17 mouse cellular contexts compared by ENCODE assay signal in the genomic region with DNA sequence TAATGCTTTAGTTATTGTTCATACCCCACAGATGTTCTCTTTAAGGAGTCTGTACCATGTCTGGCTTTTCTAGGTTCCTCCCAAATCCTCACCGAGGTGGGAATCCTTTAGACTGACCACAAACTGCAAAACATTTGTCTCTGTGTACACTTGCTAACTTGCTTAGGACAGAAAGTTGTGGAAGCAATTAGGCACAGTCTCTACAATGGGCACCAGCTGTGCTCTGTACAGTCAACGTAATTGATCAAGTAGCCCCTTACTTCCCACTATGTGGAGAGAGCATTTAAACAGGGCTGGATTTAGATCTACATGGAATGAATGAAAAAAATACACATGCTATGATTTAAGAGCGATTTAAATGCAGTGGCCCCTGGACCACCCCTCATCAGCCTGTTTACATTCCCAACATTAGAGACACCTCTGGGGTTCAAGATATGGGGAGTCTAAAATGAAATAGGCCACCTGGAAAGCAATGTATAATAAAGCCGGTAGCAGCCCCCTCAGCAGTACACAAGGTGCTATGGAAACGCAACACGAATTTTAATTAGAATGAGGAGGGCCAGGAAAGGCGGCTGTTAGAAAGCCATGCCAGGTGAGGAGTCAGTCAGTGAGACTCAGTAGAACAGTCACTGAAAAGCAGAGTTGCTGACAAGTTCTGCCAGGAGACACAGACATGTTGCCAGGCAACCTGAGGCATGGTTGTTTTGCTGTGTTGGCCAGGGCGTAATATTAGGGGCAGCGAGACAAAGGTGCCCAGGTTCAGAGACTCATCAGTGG. TPM values are rescaled to one million over a fixed set of nuclear protein-coding genes. Genes with fewer than 3 reads are reported as not detected.
A peak's percentile ranks its signal among the peaks of the same experiment; 100 is the strongest.
DNase-seq lines count a peak whose midpoint lies in the region; ATAC-seq and TF ChIP-seq lines count a peak whose summit lies in the region.
"Had no signal": no experiment of that assay in that cellular context is flagged by ENCODE, and none has a peak within 500 bp of the region (broad histone marks: within the 10 kb centered on the region; RNA-seq: fewer than 3 reads in every experiment).

No protein-coding gene starts in this region.

- no peak overlapping the region for H3K4me2 ChIP-seq in forebrain, embryonic 13.5 days
- no peak overlapping the region for H3K4me2 ChIP-seq in forebrain, postnatal 0 days (ENCODE audit: low read depth)
- H3K4me2 ChIP-seq in midbrain, embryonic 15.5 days: no peak overlapping the region
- H3K4me2 ChIP-seq in forebrain, embryonic 16.5 days (ENCODE audit: low read length): no peak overlapping the region
- H3K4me2 ChIP-seq in midbrain, postnatal 0 days (ENCODE audit: low read depth, low read length, poor library complexity, severe bottlenecking): no peak overlapping the region
- H3K4me2 ChIP-seq: kidney, embryonic 15.5 days; liver, embryonic 11.5 days; stomach, embryonic 15.5 days had no signal

- no peak for TF ChIP-seq CTCF in forebrain, postnatal 0 days (IDR thresholded peaks at IDR 0.05; ENCODE audit: low read depth)
- no peak for TF ChIP-seq CTCF in midbrain, postnatal 0 days (IDR thresholded peaks at IDR 0.05)

- no peaks in the 10 kb centered on the region for H3K9me3 ChIP-seq in forebrain, embryonic 13.5 days (replicated peaks)
- no peaks in the 10 kb centered on the region for H3K9me3 ChIP-seq in forebrain, postnatal 0 days (ENCODE audit: low read length)
- H3K9me3 ChIP-seq in midbrain, embryonic 15.5 days: no peaks in the 10 kb centered on the region
- H3K9me3 ChIP-seq in midbrain, embryonic 10.5 days (replicated peaks): no peaks in the 10 kb centered on the region
- no peaks in the 10 kb centered on the region for H3K9me3 ChIP-seq in forebrain, embryonic 16.5 days (ENCODE audit: control insufficient read depth, low read length)
- H3K9me3 ChIP-seq in midbrain, postnatal 0 days (ENCODE audit: low read length): no peaks in the 10 kb centered on the region
- H3K9me3 ChIP-seq: kidney, embryonic 15.5 days; stomach, embryonic 15.5 days had no signal

- H3K27me3 ChIP-seq in forebrain, embryonic 13.5 days: no peaks in the 10 kb centered on the region
- no peaks in the 10 kb centered on the region for H3K27me3 ChIP-seq in forebrain, postnatal 0 days (ENCODE audit: insufficient read depth, low read length)
- no peaks in the 10 kb centered on the region for H3K27me3 ChIP-seq in midbrain, embryonic 15.5 days (replicated peaks)
- no peaks in the 10 kb centered on the region for H3K27me3 ChIP-seq in midbrain, embryonic 10.5 days (ENCODE audit: low read depth, poor library complexity, severe bottlenecking)
- no peaks in the 10 kb centered on the region for H3K27me3 ChIP-seq in forebrain, embryonic 16.5 days (replicated peaks; ENCODE audit: control insufficient read depth, insufficient read depth, low read length)
- H3K27me3 ChIP-seq in midbrain, postnatal 0 days (ENCODE audit: insufficient read depth, low read length): no peaks in the 10 kb centered on the region
- H3K27me3 ChIP-seq: kidney, embryonic 15.5 days; stomach, embryonic 15.5 days had no signal

- peaks cover 18% of the 10 kb centered on the region for H3K4me1 ChIP-seq in forebrain, embryonic 13.5 days
- no peaks in the 10 kb centered on the region for H3K4me1 ChIP-seq in forebrain, postnatal 0 days (ENCODE audit: insufficient read depth)
- H3K4me1 ChIP-seq in midbrain, embryonic 15.5 days: peaks cover 3% of the 10 kb centered on the region; the same call in 1 of the 2 replicates
- H3K4me1 ChIP-seq in midbrain, embryonic 10.5 days: peaks cover 4% of the 10 kb centered on the region; the same call in 1 of the 2 replicates
- H3K4me1 ChIP-seq in forebrain, embryonic 16.5 days (replicated peaks; ENCODE audit: control insufficient read depth, insufficient read depth, low read length): peaks cover 11% of the 10 kb centered on the region; the same call in 1 of the 2 replicates
- no peaks in the 10 kb centered on the region for H3K4me1 ChIP-seq in midbrain, postnatal 0 days (ENCODE audit: insufficient read depth, low read length)
- H3K4me1 ChIP-seq: stomach, embryonic 15.5 days had no signal

- ATAC-seq in forebrain, embryonic 13.5 days: peak; percentile 50
- ATAC-seq in forebrain, postnatal 0 days: no peak
- ATAC-seq in midbrain, embryonic 15.5 days (replicated peaks): peak; percentile 51; the same call in 1 of the 2 replicates
- peak; percentile 49; the same call in 1 of the 2 replicates for ATAC-seq in forebrain, embryonic 16.5 days
- ATAC-seq in midbrain, postnatal 0 days (ENCODE audit: low FRiP score): peak; percentile 32; the same call in 1 of the 2 replicates

- no peak for DNase-seq in forebrain, postnatal 0 days
- DNase-seq in midbrain, embryonic 10.5 days (ENCODE audit: low spot score): no peak
- peak; percentile 46 for DNase-seq in midbrain, postnatal 0 days (ENCODE audit: low spot score)
- no peak for DNase-seq in heart, adult 9 months (ENCODE audit: low spot score in 2 of 2)
- DNase-seq in adrenal gland, adult 8-10 months: no peak
- DNase-seq: adrenal gland, adult 2 months; cerebellum, adult 9-11 months; gastrocnemius, postnatal 14 days; heart, postnatal 10 days; lung, postnatal 10 days; spleen, adult 18-20 months had no signal

- no peak overlapping the region for H3K4me3 ChIP-seq in forebrain, embryonic 13.5 days
- H3K4me3 ChIP-seq in forebrain, postnatal 0 days (ENCODE audit: low read depth, low read length): no peak overlapping the region
- no peak overlapping the region for H3K4me3 ChIP-seq in midbrain, embryonic 15.5 days
- no peak overlapping the region for H3K4me3 ChIP-seq in midbrain, embryonic 10.5 days
- H3K4me3 ChIP-seq in forebrain, embryonic 16.5 days (replicated peaks; ENCODE audit: low read length): no peak overlapping the region
- H3K4me3 ChIP-seq in midbrain, postnatal 0 days (ENCODE audit: low read depth, low read length): no peak overlapping the region
- H3K4me3 ChIP-seq: kidney, embryonic 15.5 days; stomach, embryonic 15.5 days had no signal

- no peak overlapping the region for H3K27ac ChIP-seq in forebrain, embryonic 13.5 days
- H3K27ac ChIP-seq in forebrain, postnatal 0 days (ENCODE audit: low read depth, low read length): no peak overlapping the region
- no peak overlapping the region for H3K27ac ChIP-seq in midbrain, embryonic 15.5 days
- H3K27ac ChIP-seq in midbrain, embryonic 10.5 days (replicated peaks): no peak overlapping the region
- no peak overlapping the region for H3K27ac ChIP-seq in forebrain, embryonic 16.5 days (ENCODE audit: low read length)
- no peak overlapping the region for H3K27ac ChIP-seq in midbrain, postnatal 0 days (ENCODE audit: low read depth, low read length)
- H3K27ac ChIP-seq: kidney, embryonic 15.5 days; stomach, embryonic 15.5 days had no signal

- H3K9ac ChIP-seq in forebrain, embryonic 13.5 days: no peak overlapping the region
- H3K9ac ChIP-seq in forebrain, postnatal 0 days: no peak overlapping the region
- H3K9ac ChIP-seq in midbrain, embryonic 15.5 days: no peak overlapping the region
- no peak overlapping the region for H3K9ac ChIP-seq in forebrain, embryonic 16.5 days (replicated peaks; ENCODE audit: low read depth, low read length)
- H3K9ac ChIP-seq in midbrain, postnatal 0 days (replicated peaks; ENCODE audit: low read length, poor library complexity, severe bottlenecking): no peak overlapping the region; the same call in 1 of the 2 replicates
- H3K9ac ChIP-seq: kidney, embryonic 15.5 days; stomach, embryonic 15.5 days had no signal

- H3K36me3 ChIP-seq in forebrain, embryonic 13.5 days (ENCODE audit: poor library complexity, severe bottlenecking): no peaks in the 10 kb centered on the region
- no peaks in the 10 kb centered on the region for H3K36me3 ChIP-seq in forebrain, postnatal 0 days (ENCODE audit: insufficient read depth)
- no peaks in the 10 kb centered on the region for H3K36me3 ChIP-seq in midbrain, embryonic 15.5 days (replicated peaks)
- no peaks in the 10 kb centered on the region for H3K36me3 ChIP-seq in midbrain, embryonic 10.5 days
- no peaks in the 10 kb centered on the region for H3K36me3 ChIP-seq in forebrain, embryonic 16.5 days (ENCODE audit: control insufficient read depth, insufficient read depth)
- H3K36me3 ChIP-seq in midbrain, postnatal 0 days (ENCODE audit: insufficient read depth, low read length): no peaks in the 10 kb centered on the region
- H3K36me3 ChIP-seq: kidney, embryonic 15.5 days; stomach, embryonic 15.5 days had no signal

- WGBS in forebrain, embryonic 13.5 days: 44% methylated on average over 9 of the region's 9 CpGs
- WGBS in forebrain, postnatal 0 days: 41% methylated on average over 9 of the region's 9 CpGs
- 52% methylated on average over 9 of the region's 9 CpGs for WGBS in midbrain, embryonic 15.5 days
- 69% methylated on average over 9 of the region's 9 CpGs for WGBS in midbrain, embryonic 10.5 days
- 31% methylated on average over 9 of the region's 9 CpGs for WGBS in forebrain, embryonic 16.5 days
- WGBS in midbrain, postnatal 0 days: 57% methylated on average over 9 of the region's 9 CpGs

RNA-seq across cellular contexts. Expression of a gene that starts 23.9 kb away (rescaled TPM):
- polyA plus RNA-seq in forebrain, embryonic 13.5 days (2015; fragmentation: Nextera tagmentation; extraction: Ambion mirVana): 11.6 and 17.3 TPM in 2 replicates
- total RNA-seq in forebrain, postnatal 0 days (2014; rRNA removed): 22.9 and 29.7 TPM in 2 replicates
- 14.6 and 18.4 TPM in 2 replicates for polyA plus RNA-seq in forebrain, postnatal 0 days (2015; fragmentation: Nextera tagmentation; extraction: Ambion mirVana)
- polyA plus RNA-seq in midbrain, embryonic 15.5 days (2015; fragmentation: Nextera tagmentation; extraction: Ambion mirVana): 22.4 and 23.6 TPM in 2 replicates
- polyA plus RNA-seq in midbrain, embryonic 10.5 days (2016; fragmentation: Nextera tagmentation; extraction: Ambion mirVana): 5.1 and 7.0 TPM in 2 replicates
- 15.3 and 20.9 TPM in 2 replicates for polyA plus RNA-seq in forebrain, embryonic 16.5 days (2015; fragmentation: Nextera tagmentation; extraction: Ambion mirVana)
- 29.8 and 32.4 TPM in 2 replicates for total RNA-seq in midbrain, postnatal 0 days (2014; rRNA removed)
- 16.8 and 18.9 TPM in 2 replicates for polyA plus RNA-seq in midbrain, postnatal 0 days (2015; fragmentation: Nextera tagmentation; extraction: Ambion mirVana)
- 1 to 10 TPM; 2.1 to 4.9 (median 3.8) TPM for total RNA-seq in adrenal gland, adult 8-10 months (2022)
